Mouse (Mus musculus) neural tube, embryonic 11.5 days (tissue): ENCODE data around the gene Ptk7. TPM values are rescaled to one million over a fixed set of nuclear protein-coding genes. Genes with fewer than 3 reads are reported as not detected.

Experiments
- ATAC-seq: fragments of 200-750 bp; cut with Nextera tagmentation; 2 replicates; pipeline ENCODE4 v1.8.0; 2017; ENCODE audit warnings: moderate number of reproducible peaks, mild to moderate bottlenecking, moderate TSS enrichment, moderate library complexity; ENCODE audit not compliant: insufficient read depth, low FRiP score, low TSS enrichment
- DNase-seq: peaks from one replicate; pipeline ENCODE4 v3.0.0-alpha.2; 2015; ENCODE audit warnings: low spot score
- H3K27ac ChIP-seq: fragments of 300-500 bp; sonication (generic); 2 replicates; pipeline ENCODE4 v1.5.1; 2014; ENCODE audit warnings: low read depth, mild to moderate bottlenecking, low read length
- H3K27me3 ChIP-seq: fragments of 300-500 bp; sonication (generic); 2 replicates; pipeline ENCODE4 v1.6.1; 2014; ENCODE audit warnings: mild to moderate bottlenecking, low read length, mixed read lengths; ENCODE audit not compliant: control insufficient read depth, insufficient read depth
- H3K36me3 ChIP-seq: fragments of 300-500 bp; sonication (generic); 2 replicates; pipeline ENCODE4 v1.6.1; 2014; ENCODE audit warnings: mild to moderate bottlenecking, low read length, moderate library complexity, mixed read lengths; ENCODE audit not compliant: control insufficient read depth, insufficient read depth
- H3K4me1 ChIP-seq: fragments of 300-500 bp; sonication (generic); 2 replicates; pipeline ENCODE4 v1.6.1; 2014; ENCODE audit warnings: low read length, mixed read lengths; ENCODE audit not compliant: control insufficient read depth, insufficient read depth
- H3K4me2 ChIP-seq: fragments of 300-500 bp; sonication (generic); 2 replicates; pipeline ENCODE4 v1.6.1; 2014; ENCODE audit warnings: low read depth, mild to moderate bottlenecking, moderate library complexity
- H3K4me3 ChIP-seq: fragments of 300-500 bp; sonication (generic); 2 replicates; pipeline ENCODE4 v1.5.1; 2014; ENCODE audit warnings: low read depth, low read length
- H3K9ac ChIP-seq: fragments of 300-500 bp; sonication (generic); 2 replicates; pipeline ENCODE4 v1.6.1; 2014; ENCODE audit warnings: mild to moderate bottlenecking, low read length
- H3K9me3 ChIP-seq: fragments of 300-500 bp; sonication (generic); 2 replicates; pipeline ENCODE4 v1.6.1; 2016; ENCODE audit warnings: low read length; ENCODE audit not compliant: control insufficient read depth
- WGBS: fragments of 180-500 bp; shearing (Covaris S2); extraction: QIAGEN DNeasy Blood & Tissue Kit; methylation state at CpG from one replicate; pipeline ENCODE4 v1.1.7; 2014; 5-methylcytosine and 5-hydroxymethylcytosine counted together
- polyA plus RNA-seq: library from polyadenylated mRNA; unstranded; fragments of >200 nt; fragmentation: Nextera tagmentation; extraction: Ambion mirVana; gene quantifications from 2 replicates; pipeline ENCODE4 v1.2.1, GENCODE M21; 2014

Gene Ptk7
- 32.9 and 35.8 TPM in 2 replicates for polyA plus RNA-seq

GRCm38 (mm10) chr17:46628791-46629684, at the start of gene Ptk7:
Ptk7 (minus strand) TSS chr17:46629504.
- Histone ChIP-seq H3K9ac (peak within 1 kb of the TSS; percentile 84), H3K4me2 (peak within 1 kb of the TSS; percentile 57), H3K4me3 (peak within 1 kb of the TSS; percentile 88), H3K36me3 (peaks cover 2% of the 10 kb centered on the region; the same call in 1 of the 2 replicates), H3K4me1 (peaks cover 36% of the 10 kb centered on the region), H3K27ac (peak within 1 kb of the TSS; percentile 78), H3K27me3 (no peaks in the 10 kb centered on the region), H3K9me3 (no peaks in the 10 kb centered on the region)
- peak; percentile 91 for DNase-seq
- under 1% methylated on average over 75 of the region's 90 CpGs for WGBS
- ATAC-seq: peak; percentile 76

DNA sequence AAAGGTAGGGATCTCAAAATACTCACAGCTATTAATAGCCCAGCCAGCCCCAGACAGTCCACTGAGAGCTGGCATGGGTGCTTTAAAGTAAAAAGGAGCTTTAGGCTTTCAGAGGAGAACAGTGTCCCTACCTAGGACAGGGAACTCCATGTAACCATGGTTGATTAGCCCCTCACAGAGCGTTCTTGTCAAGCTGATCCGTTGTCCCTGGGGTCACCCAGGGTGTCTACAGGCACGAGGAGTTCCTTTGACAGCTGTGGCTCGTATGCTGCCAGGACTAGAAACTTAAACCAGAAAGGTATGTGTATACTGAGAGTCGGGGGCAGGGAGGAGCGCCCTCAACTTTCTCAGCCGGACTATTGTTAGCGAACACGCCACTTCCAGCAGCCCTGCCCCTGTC, 49.6 kb upstream of the Ptk7 start:
- Histone ChIP-seq H3K36me3 (peaks cover 18% of the 10 kb centered on the region), H3K27ac (no peak overlapping the region), H3K4me2 (peak overlapping the region; percentile 69; the same call in 1 of the 2 replicates), H3K9ac (no peak overlapping the region), H3K9me3 (no peaks in the 10 kb centered on the region), H3K4me1 (peaks cover 8% of the 10 kb centered on the region), H3K4me3 (no peak overlapping the region), H3K27me3 (no peaks in the 10 kb centered on the region)
- 74% methylated on average over 9 of the region's 9 CpGs for WGBS
- ATAC-seq (no peak), DNase-seq (no peak)

GRCm38 (mm10) chr17:46678416-46678815, 49.1 kb upstream of the Ptk7 start, which contains the start of gene Mea1:
Mea1 (plus strand) TSS chr17:46678793.
- peak within 1 kb of the TSS; percentile 58 for H3K4me3 ChIP-seq
- H3K4me1 ChIP-seq: peaks cover 10% of the 10 kb centered on the region
- no peaks in the 10 kb centered on the region for H3K9me3 ChIP-seq
- 89% methylated on average over 8 of the region's 9 CpGs for WGBS
- DNase-seq (no peak), ATAC-seq (no peak)
- H3K4me2 ChIP-seq: peak within 1 kb of the TSS; percentile 69
- peaks cover 14% of the 10 kb centered on the region for H3K36me3 ChIP-seq
- no peaks in the 10 kb centered on the region for H3K27me3 ChIP-seq
- no peak within 1 kb of the TSS for H3K27ac ChIP-seq
- H3K9ac ChIP-seq: peak within 1 kb of the TSS; percentile 62

- peaks cover 6% of the 10 kb centered on the region; the same call in 1 of the 2 replicates for H3K4me1 ChIP-seq
- no peaks in the 10 kb centered on the region for H3K9me3 ChIP-seq
- 14% methylated on average over 15 of the region's 15 CpGs for WGBS
- H3K36me3 ChIP-seq: peaks cover 16% of the 10 kb centered on the region
- ATAC-seq (peak; percentile 41), DNase-seq (no peak)
- peak overlapping the region; percentile 55; the same call in 1 of the 2 replicates for H3K9ac ChIP-seq
- peak overlapping the region; percentile 77 for H3K4me3 ChIP-seq
- no peaks in the 10 kb centered on the region for H3K27me3 ChIP-seq
- H3K27ac ChIP-seq: 0 out of 2 replicates have a peak overlapping the region, but pooled peaks have one; percentile 45
- H3K4me2 ChIP-seq: peak overlapping the region; percentile 90
These were observed 45.4 kb upstream of the Ptk7 start for GRCm38 (mm10) chr17:46674530-46675283.

DNA sequence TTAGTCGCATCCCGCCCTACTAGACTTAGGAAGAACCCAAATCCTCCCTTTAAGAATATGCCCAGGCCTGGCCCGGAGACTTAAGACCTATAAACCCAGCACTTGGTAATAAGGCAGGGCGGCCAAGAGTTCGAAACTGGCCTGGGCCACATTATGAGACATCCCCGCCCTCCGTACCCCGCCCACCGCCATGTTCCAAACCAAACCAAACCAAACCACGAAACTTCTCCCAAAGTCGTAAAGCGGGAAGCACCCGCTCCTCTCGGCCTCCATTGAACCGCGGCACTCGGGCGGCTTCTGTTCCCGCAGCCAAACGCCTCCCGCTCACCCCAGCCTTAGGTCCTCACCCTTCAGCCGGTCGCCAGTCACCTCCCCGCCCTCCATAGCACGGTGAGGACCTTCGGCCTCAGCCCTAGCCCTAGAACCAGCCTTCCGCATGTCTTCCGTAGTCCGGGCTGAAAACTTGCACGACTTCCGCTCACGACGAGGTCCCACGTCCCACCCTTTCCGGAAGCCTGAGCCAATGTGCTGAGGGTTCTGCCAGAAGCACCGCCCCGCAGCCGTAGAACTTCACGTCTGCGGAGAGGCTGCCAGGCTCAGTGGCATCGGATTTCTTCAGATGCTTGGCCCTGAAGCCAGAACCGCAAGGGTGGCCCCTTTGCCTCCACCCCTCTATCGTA, 44.7 kb upstream of the Ptk7 start, which contains the start of gene Rrp36:
Gene Rrp36, minus strand, starts transcription at position 503 of the 680 bp plus-strand sequence.
- H3K9me3 ChIP-seq: no peaks in the 10 kb centered on the region
- peak within 1 kb of the TSS; percentile 90 for H3K4me2 ChIP-seq
- peak; percentile 88 for ATAC-seq
- peak; percentile 89 for DNase-seq
- H3K4me3 ChIP-seq: peak within 1 kb of the TSS; percentile 77
- 0 out of 2 replicates have a peak within 1 kb of the TSS, but pooled peaks have one; percentile 53 for H3K27ac ChIP-seq
- H3K36me3 ChIP-seq: peaks cover 21% of the 10 kb centered on the region
- H3K4me1 ChIP-seq: peaks cover 6% of the 10 kb centered on the region; the same call in 1 of the 2 replicates
- under 1% methylated on average over 43 of the region's 43 CpGs for WGBS
- H3K27me3 ChIP-seq: no peaks in the 10 kb centered on the region
- H3K9ac ChIP-seq: peak within 1 kb of the TSS; percentile 55

- Histone ChIP-seq H3K27ac (no peak overlapping the region), H3K4me3 (no peak overlapping the region), H3K4me2 (no peak overlapping the region), H3K9me3 (no peaks in the 10 kb centered on the region), H3K9ac (no peak overlapping the region), H3K36me3 (peaks cover 10% of the 10 kb centered on the region), H3K4me1 (peaks cover 6% of the 10 kb centered on the region; the same call in 1 of the 2 replicates), H3K27me3 (no peaks in the 10 kb centered on the region)
- no peak for ATAC-seq
- DNase-seq: no peak
- 95% methylated on average over 10 of the region's 10 CpGs for WGBS
These were observed 40.6 kb upstream of the Ptk7 start for GRCm38 (mm10) chr17:46669911-46670310.

GRCm38 (mm10) chr17:46667712-46668111, 38.4 kb upstream of the Ptk7 start:
- peaks cover 15% of the 10 kb centered on the region for H3K36me3 ChIP-seq
- H3K4me3 ChIP-seq: no peak overlapping the region
- H3K27ac ChIP-seq: no peak overlapping the region
- no peak overlapping the region for H3K4me2 ChIP-seq
- H3K27me3 ChIP-seq: no peaks in the 10 kb centered on the region
- H3K4me1 ChIP-seq: no peaks in the 10 kb centered on the region
- H3K9me3 ChIP-seq: no peaks in the 10 kb centered on the region
- no peak overlapping the region for H3K9ac ChIP-seq
- ATAC-seq (no peak), DNase-seq (no peak)
- WGBS: 93% methylated on average over 16 of the region's 16 CpGs

- 94% methylated on average over 5 of the region's 5 CpGs for WGBS
- Histone ChIP-seq H3K4me2 (no peak overlapping the region), H3K27me3 (no peaks in the 10 kb centered on the region), H3K4me1 (no peaks in the 10 kb centered on the region), H3K9ac (no peak overlapping the region), H3K36me3 (peaks cover 28% of the 10 kb centered on the region), H3K27ac (no peak overlapping the region), H3K4me3 (no peak overlapping the region), H3K9me3 (no peaks in the 10 kb centered on the region)
- ATAC-seq (no peak), DNase-seq (no peak)
These were observed 33.4 kb upstream of the Ptk7 start for GRCm38 (mm10) chr17:46662730-46663129.
